Mouse (Mus musculus): ENCODE data around the gene Lix1l. TPM values are rescaled to one million over a fixed set of nuclear protein-coding genes. Genes with fewer than 3 reads are reported as not detected.

Lix1l gene
- polyA plus RNA-seq, 1 experiment from 2014 or later, result 6.7 TPM

DNA sequence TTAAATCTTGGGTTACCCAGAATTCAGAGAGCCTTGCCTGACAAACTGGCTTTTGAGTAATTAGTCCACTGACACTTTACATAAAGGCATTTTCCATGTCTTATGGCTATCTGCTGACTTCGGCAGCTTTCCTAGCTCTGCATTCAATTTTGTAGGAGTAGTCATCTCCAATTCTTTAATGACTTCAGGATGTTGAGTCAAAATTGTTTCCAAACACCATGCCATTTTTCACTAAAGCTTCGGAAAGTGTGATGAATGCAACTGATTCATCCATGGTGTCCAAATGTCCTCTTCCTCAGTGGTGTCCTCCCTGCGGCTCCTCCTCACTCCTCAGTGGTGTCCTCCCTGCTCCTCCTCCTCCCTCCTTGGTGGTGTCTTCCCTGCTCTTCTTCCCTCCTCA, 17.0 kb downstream of the Lix1l start:
- H3K9me3 ChIP-seq (ENCODE audit: control insufficient read depth, low read length), result no peaks in the 10 kb centered on the region
- no peaks in the 10 kb centered on the region for H3K27me3 ChIP-seq (replicated peaks; ENCODE audit: control insufficient read depth, insufficient read depth, low read length)
- H3K27ac ChIP-seq (ENCODE audit: low read depth), result no peak overlapping the region
- DNase-seq (ENCODE audit: low spot score) (no peak), ATAC-seq (replicated peaks; ENCODE audit: low FRiP score, low TSS enrichment, low read depth) (no peak)
- no peaks in the 10 kb centered on the region for H3K4me1 ChIP-seq (replicated peaks; ENCODE audit: control insufficient read depth, insufficient read depth, low read length)
- H3K4me3 ChIP-seq (ENCODE audit: low read depth, low read length), result no peak overlapping the region
- H3K36me3 ChIP-seq (ENCODE audit: control insufficient read depth, insufficient read depth, low read length), result peaks cover 70% of the 10 kb centered on the region
- WGBS, result 92% methylated on average over 3 of the region's 3 CpGs
- H3K4me2 ChIP-seq (ENCODE audit: low read length), result no peak overlapping the region
- no peak overlapping the region for H3K9ac ChIP-seq (ENCODE audit: low read length)

DNA sequence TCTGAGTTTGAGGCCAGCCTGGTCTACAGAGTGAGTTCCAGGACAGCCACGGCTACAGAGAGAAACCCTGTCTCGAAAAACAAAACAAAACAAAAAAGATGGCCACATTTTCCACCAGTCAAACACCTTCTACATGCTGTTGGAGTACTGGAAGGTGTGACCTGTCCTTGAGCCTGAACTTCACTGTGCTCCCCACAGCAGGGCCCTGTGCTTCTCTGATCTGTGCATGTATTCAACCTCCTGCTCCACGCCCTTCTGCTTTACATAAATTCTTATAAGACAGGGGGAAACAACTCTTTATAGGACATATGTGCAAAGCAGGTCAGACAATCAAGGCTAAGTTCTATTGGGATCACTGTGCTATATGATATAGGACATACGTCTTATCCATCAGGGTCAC, 22.3 kb downstream of the Lix1l start:
- Histone ChIP-seq H3K36me3 (ENCODE audit: control insufficient read depth, insufficient read depth, low read length) (peaks cover 67% of the 10 kb centered on the region), H3K9ac (ENCODE audit: low read length) (no peak overlapping the region), H3K9me3 (ENCODE audit: control insufficient read depth, low read length) (no peaks in the 10 kb centered on the region), H3K4me1 (replicated peaks; ENCODE audit: control insufficient read depth, insufficient read depth, low read length) (no peaks in the 10 kb centered on the region), H3K4me3 (ENCODE audit: low read depth, low read length) (no peak overlapping the region), H3K27ac (ENCODE audit: low read depth) (no peak overlapping the region), H3K27me3 (replicated peaks; ENCODE audit: control insufficient read depth, insufficient read depth, low read length) (no peaks in the 10 kb centered on the region), H3K4me2 (ENCODE audit: low read length) (no peak overlapping the region)
- ATAC-seq (replicated peaks; ENCODE audit: low FRiP score, low TSS enrichment, low read depth) (no peak), DNase-seq (ENCODE audit: low spot score) (no peak)
- 89% methylated on average over 4 of the region's 4 CpGs for WGBS

DNA sequence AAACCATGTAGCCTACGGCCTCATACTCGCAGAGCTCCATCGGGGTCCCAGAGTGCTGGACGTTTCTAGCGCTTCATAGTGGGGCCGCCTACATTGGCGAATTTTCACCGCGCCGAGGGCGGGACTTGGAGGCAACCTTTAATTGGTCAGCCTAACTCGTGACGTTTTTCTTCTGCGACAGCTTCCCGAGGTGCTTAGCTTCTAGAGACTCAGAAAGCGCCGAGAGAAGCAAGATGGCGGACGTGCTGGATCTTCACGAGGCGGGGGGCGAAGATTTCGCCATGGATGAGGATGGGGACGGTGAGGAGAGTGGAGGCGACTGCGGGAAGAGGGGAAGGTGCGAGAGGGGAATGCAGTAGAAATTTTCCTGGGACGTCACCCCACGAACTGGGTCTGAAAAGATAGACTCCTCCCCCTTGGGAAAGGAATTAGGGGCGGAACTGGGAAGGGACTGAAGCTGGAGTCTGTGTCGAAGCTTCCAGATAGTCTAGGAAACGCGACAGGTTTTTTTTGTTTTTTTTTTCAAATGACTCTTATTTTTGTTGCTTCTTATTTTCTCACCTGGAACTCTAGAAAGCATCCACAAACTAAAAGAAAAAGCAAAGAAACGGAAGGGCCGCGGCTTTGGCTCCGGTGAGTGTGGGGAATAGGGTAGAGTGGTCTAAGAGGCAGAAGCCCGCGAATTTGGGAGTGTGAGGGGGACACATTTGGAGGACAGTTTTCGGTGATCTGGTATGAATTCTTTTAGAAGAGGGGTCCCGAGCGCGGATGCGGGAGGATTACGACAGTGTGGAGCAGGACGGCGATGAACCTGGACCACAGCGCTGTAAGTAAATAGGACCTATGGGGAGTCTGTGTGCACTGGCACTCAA, 29.0 kb downstream of the Lix1l start, which contains the start of gene Rbm8a:
Gene Rbm8a, plus strand, starts transcription at position 205 of the 872 bp plus-strand sequence.
- Histone ChIP-seq H3K4me2 (ENCODE audit: low read length) (peak within 1 kb of the TSS; percentile 81), H3K9me3 (ENCODE audit: control insufficient read depth, low read length) (no peaks in the 10 kb centered on the region), H3K9ac (ENCODE audit: low read length) (peak within 1 kb of the TSS; percentile 86), H3K36me3 (ENCODE audit: control insufficient read depth, insufficient read depth, low read length) (peaks cover 39% of the 10 kb centered on the region), H3K27me3 (replicated peaks; ENCODE audit: control insufficient read depth, insufficient read depth, low read length) (no peaks in the 10 kb centered on the region), H3K27ac (ENCODE audit: low read depth) (peak within 1 kb of the TSS; percentile 82), H3K4me3 (ENCODE audit: low read depth, low read length) (peak within 1 kb of the TSS; percentile 61), H3K4me1 (replicated peaks; ENCODE audit: control insufficient read depth, insufficient read depth, low read length) (peaks cover 10% of the 10 kb centered on the region)
- ATAC-seq (replicated peaks; ENCODE audit: low FRiP score, low TSS enrichment, low read depth) (peak; percentile 93), DNase-seq (ENCODE audit: low spot score) (peak; percentile 98)
- WGBS, result 1% methylated on average over 48 of the region's 48 CpGs

DNA sequence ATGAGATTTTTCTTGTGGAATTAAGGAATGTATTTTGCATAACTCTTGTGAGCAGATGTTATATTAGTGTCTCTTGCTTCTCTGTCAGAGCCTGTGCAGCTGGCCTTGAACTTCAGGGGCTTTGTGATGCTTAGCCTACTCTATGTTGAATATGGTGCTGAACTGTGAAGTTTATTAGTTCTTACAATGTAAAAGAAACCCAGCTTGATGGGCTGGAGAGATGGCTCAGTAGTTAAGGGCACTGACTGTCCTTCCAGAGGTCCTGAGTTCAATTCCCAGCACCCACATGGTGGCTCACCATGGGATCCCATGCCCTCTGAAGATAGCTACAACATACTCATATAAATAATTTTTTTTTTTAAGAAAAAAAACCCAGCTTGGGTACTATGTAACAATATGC, 31.1 kb downstream of the Lix1l start:
- DNase-seq (ENCODE audit: low spot score) (no peak), ATAC-seq (replicated peaks; ENCODE audit: low FRiP score, low TSS enrichment, low read depth) (no peak)
- H3K9me3 ChIP-seq (ENCODE audit: control insufficient read depth, low read length), result no peaks in the 10 kb centered on the region
- no peaks in the 10 kb centered on the region for H3K27me3 ChIP-seq (replicated peaks; ENCODE audit: control insufficient read depth, insufficient read depth, low read length)
- H3K4me1 ChIP-seq (replicated peaks; ENCODE audit: control insufficient read depth, insufficient read depth, low read length), result peaks cover 13% of the 10 kb centered on the region
- peaks cover 28% of the 10 kb centered on the region for H3K36me3 ChIP-seq (ENCODE audit: control insufficient read depth, insufficient read depth, low read length)
- no peak overlapping the region for H3K27ac ChIP-seq (ENCODE audit: low read depth)
- H3K9ac ChIP-seq (ENCODE audit: low read length), result no peak overlapping the region
- H3K4me2 ChIP-seq (ENCODE audit: low read length), result no peak overlapping the region
- H3K4me3 ChIP-seq (ENCODE audit: low read depth, low read length), result no peak overlapping the region

- DNase-seq (ENCODE audit: low spot score) (no peak), ATAC-seq (replicated peaks; ENCODE audit: low FRiP score, low TSS enrichment, low read depth) (no peak)
- H3K4me2 ChIP-seq (ENCODE audit: low read length), result no peak overlapping the region
- H3K27me3 ChIP-seq (replicated peaks; ENCODE audit: control insufficient read depth, insufficient read depth, low read length), result no peaks in the 10 kb centered on the region
- no peaks in the 10 kb centered on the region for H3K9me3 ChIP-seq (ENCODE audit: control insufficient read depth, low read length)
- no peak overlapping the region for H3K4me3 ChIP-seq (ENCODE audit: low read depth, low read length)
- peaks cover 38% of the 10 kb centered on the region for H3K36me3 ChIP-seq (ENCODE audit: control insufficient read depth, insufficient read depth, low read length)
- H3K9ac ChIP-seq (ENCODE audit: low read length), result no peak overlapping the region
- 62% methylated on average over 1 of the region's 1 CpGs for WGBS
- peaks cover 11% of the 10 kb centered on the region for H3K4me1 ChIP-seq (replicated peaks; ENCODE audit: control insufficient read depth, insufficient read depth, low read length)
- no peak overlapping the region for H3K27ac ChIP-seq (ENCODE audit: low read depth)
Measured at GRCm38 (mm10) chr3:96634015-96634414, 33.1 kb downstream of the Lix1l start.

- peaks cover 50% of the 10 kb centered on the region for H3K36me3 ChIP-seq (ENCODE audit: control insufficient read depth, insufficient read depth, low read length)
- WGBS, result 2% methylated on average over 60 of the region's 60 CpGs
Measured at GRCm38 (mm10) chr3:96634928-96635879, 34.3 kb downstream of the Lix1l start, which contains the start of the genes Pex11b and Gm42957. Gene Pex11b, plus strand, starts transcription at chr3:96635376. Gene Gm42957, plus strand, starts transcription at chr3:96635474.

GRCm38 (mm10) chr3:96635906-96636305, 35.0 kb downstream of the Lix1l start:
- WGBS, result 8% methylated on average over 15 of the region's 15 CpGs
- H3K27me3 ChIP-seq (replicated peaks; ENCODE audit: control insufficient read depth, insufficient read depth, low read length), result no peaks in the 10 kb centered on the region
- H3K9me3 ChIP-seq (ENCODE audit: control insufficient read depth, low read length), result no peaks in the 10 kb centered on the region
- H3K4me3 ChIP-seq (ENCODE audit: low read depth, low read length), result peak overlapping the region; percentile 96
- peaks cover 6% of the 10 kb centered on the region for H3K4me1 ChIP-seq (replicated peaks; ENCODE audit: control insufficient read depth, insufficient read depth, low read length)
- H3K9ac ChIP-seq (ENCODE audit: low read length), result peak overlapping the region; percentile 90
- ATAC-seq (replicated peaks; ENCODE audit: low FRiP score, low TSS enrichment, low read depth) (no peak; the same call in 1 of the 2 replicates), DNase-seq (ENCODE audit: low spot score) (peak; percentile 57)
- peaks cover 53% of the 10 kb centered on the region for H3K36me3 ChIP-seq (ENCODE audit: control insufficient read depth, insufficient read depth, low read length)
- peak overlapping the region; percentile 70 for H3K4me2 ChIP-seq (ENCODE audit: low read length)
- peak overlapping the region; percentile 73 for H3K27ac ChIP-seq (ENCODE audit: low read depth)

More at GRCm38 (mm10) chr3:96634928-96635879, 34.3 kb downstream of the Lix1l start, which contains the start of the genes Pex11b and Gm42957:
- ATAC-seq (replicated peaks; ENCODE audit: low FRiP score, low TSS enrichment, low read depth) (peak; percentile 84), DNase-seq (ENCODE audit: low spot score) (peak; percentile 92)
- Histone ChIP-seq H3K27me3 (replicated peaks; ENCODE audit: control insufficient read depth, insufficient read depth, low read length) (no peaks in the 10 kb centered on the region), H3K27ac (ENCODE audit: low read depth) (peak within 1 kb of the TSS; percentile 73), H3K4me2 (ENCODE audit: low read length) (peak within 1 kb of the TSS; percentile 70), H3K4me1 (replicated peaks; ENCODE audit: control insufficient read depth, insufficient read depth, low read length) (peaks cover 10% of the 10 kb centered on the region), H3K4me3 (ENCODE audit: low read depth, low read length) (peak within 1 kb of the TSS; percentile 96), H3K9me3 (ENCODE audit: control insufficient read depth, low read length) (no peaks in the 10 kb centered on the region), H3K9ac (ENCODE audit: low read length) (peak within 1 kb of the TSS; percentile 90)

DNA sequence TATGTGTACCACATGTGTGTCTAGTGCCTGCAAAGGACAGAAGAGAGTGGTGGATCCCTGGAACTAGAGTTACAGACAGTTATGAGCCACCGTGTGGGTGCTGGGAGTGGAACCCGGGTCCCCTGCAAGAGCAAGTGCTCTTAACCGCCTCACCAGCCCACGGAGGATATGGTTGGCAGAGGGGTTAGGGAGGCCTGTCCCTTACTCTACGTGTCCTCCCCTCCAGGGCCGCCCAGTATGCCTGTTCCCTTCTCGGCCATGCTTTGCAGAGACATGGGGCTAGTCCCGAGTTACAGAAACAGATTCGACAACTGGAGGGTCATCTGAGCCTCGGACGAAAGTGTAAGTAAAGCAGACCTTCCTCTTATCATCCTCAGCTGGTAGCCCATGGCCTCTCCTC, 35.5 kb downstream of the Lix1l start:
- Histone ChIP-seq H3K27ac (ENCODE audit: low read depth) (no peak overlapping the region), H3K9me3 (ENCODE audit: control insufficient read depth, low read length) (no peaks in the 10 kb centered on the region), H3K4me1 (replicated peaks; ENCODE audit: control insufficient read depth, insufficient read depth, low read length) (peaks cover 3% of the 10 kb centered on the region; the same call in 1 of the 2 replicates), H3K36me3 (ENCODE audit: control insufficient read depth, insufficient read depth, low read length) (peaks cover 52% of the 10 kb centered on the region), H3K9ac (ENCODE audit: low read length) (peak overlapping the region; percentile 90), H3K27me3 (replicated peaks; ENCODE audit: control insufficient read depth, insufficient read depth, low read length) (no peaks in the 10 kb centered on the region), H3K4me3 (ENCODE audit: low read depth, low read length) (peak overlapping the region; percentile 96), H3K4me2 (ENCODE audit: low read length) (peak overlapping the region; percentile 70)
- WGBS, result 70% methylated on average over 11 of the region's 11 CpGs
- DNase-seq (ENCODE audit: low spot score) (no peak), ATAC-seq (replicated peaks; ENCODE audit: low FRiP score, low TSS enrichment, low read depth) (no peak)

All from intestine, embryonic 14.5 days (tissue).